Mouse (Mus musculus) cerebellum, adult 2 months (tissue): ENCODE measurements around the gene Gm44503.

Experiments used
- CTCF ChIP-seq: fragments of 200-500 bp; IDR thresholded peaks from 2 replicates; pipeline ENCODE4 v1.5.1; 2011; ENCODE audit warnings: low read depth, mild to moderate bottlenecking, control low read depth, low read length, moderate library complexity, borderline replicate concordance; ENCODE audit not compliant: insufficient read depth
- POLR2A ChIP-seq: fragments of 200-500 bp; IDR thresholded peaks from 2 replicates; pipeline ENCODE4 v1.6.1; 2011; ENCODE audit warnings: low read length, control low read depth, borderline replicate concordance; ENCODE audit not compliant: insufficient read depth

- TF ChIP-seq POLR2A (no peak), CTCF (no peak)
These were observed 30.1 kb downstream of the Gm44503 start for GRCm38 (mm10) chr9:72988706-72989105.
